Mouse (Mus musculus): ENCODE results near the gene Ddit4. TPM values are rescaled to one million over a fixed set of nuclear protein-coding genes. Genes with fewer than 3 reads are reported as not detected.

Ddit4 gene
- total RNA-seq, 1 experiment from 2014 or later = 7.9 TPM

DNA sequence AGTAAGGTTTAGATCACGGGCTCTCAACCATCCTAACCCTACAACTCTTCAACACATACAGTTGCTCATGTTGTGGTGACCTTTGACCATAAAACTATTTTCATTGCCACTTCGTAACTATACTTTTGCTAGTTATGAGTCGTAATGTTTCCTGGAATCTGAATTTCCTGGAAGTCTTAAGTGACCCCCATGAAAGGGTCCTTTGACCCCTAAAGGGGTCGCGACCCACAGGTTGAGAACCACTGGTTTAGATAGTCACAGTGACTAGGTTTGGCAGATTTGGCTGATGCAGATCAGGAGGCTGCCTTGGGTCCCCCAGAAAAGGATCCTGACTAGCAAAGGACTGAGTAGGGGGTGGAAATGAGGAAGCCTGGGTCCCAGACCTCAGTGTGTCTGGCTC is 13.0 kb downstream of the Ddit4 start:
- no peak for ATAC-seq (replicated peaks in 1 of 2; ENCODE audit: insufficient read depth in 1 of 2, low FRiP score in 2 of 2, low TSS enrichment in 1 of 2, low read depth in 1 of 2, poor library complexity in 2 of 2, severe bottlenecking in 2 of 2)

DNA sequence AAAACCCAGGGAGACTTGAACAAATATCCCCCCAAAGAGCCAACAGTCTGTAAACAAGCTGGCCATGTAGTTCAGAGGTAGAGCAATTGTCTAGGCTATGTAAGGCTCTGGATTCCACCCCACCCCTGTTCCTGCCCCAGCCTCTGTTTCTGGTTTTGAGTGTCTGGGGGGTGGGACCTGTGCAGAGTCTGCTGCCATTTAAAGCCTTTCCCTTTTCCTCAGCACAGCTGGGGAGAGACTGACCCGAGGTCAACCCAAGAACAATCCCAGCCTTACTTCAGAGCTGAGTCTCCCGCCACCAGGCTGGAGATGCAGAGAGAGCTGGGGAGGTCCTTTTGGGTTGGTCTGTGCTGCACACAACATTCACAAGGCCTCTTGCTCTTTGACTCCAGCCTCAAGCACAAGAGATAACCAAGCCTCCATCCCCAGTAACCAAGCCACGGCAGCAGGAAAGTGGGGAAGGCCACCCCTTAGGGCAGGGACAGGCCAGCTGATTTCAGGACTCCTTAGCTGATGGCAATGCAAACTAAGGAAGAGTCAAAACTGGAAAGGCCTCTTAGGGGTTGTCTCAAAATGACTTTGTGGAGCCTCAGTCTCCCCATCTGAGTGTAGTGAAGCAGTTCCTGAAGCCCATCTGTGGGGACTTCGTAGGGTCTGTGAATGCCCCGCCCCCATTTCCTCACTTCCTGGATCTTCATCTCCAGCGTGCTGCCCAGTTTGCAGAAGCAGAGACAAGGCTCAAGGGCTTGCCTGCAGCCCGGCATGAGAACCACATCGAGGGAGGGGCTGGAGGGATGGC is 15.4 kb downstream of the Ddit4 start:
- ATAC-seq (replicated peaks in 1 of 2; ENCODE audit: insufficient read depth in 1 of 2, low FRiP score in 2 of 2, low TSS enrichment in 1 of 2, low read depth in 1 of 2, poor library complexity in 2 of 2, severe bottlenecking in 2 of 2) = no peak

DNA sequence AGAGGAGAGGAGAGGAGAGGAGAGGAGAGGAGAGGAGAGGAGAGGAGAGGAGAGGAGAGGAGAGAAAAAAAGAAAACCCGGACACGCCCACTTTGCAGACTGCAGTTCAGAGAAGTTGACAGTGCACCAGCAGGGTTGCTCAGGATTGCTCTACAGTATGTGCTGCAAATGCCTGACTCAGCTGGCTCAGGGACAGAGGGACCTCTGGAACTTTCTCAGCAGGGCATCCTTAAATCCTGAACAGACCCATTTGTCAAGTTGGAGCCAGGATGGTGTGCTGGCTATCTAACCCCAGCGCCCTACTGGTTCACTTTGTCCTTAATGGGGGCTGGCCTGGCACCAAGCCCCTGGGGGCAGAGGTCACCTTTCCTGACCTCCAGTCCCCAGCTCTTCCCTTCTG is 17.6 kb downstream of the Ddit4 start:
- ATAC-seq (replicated peaks in 1 of 2; ENCODE audit: insufficient read depth in 1 of 2, low FRiP score in 2 of 2, low TSS enrichment in 1 of 2, low read depth in 1 of 2, poor library complexity in 2 of 2, severe bottlenecking in 2 of 2) = no peak

DNA sequence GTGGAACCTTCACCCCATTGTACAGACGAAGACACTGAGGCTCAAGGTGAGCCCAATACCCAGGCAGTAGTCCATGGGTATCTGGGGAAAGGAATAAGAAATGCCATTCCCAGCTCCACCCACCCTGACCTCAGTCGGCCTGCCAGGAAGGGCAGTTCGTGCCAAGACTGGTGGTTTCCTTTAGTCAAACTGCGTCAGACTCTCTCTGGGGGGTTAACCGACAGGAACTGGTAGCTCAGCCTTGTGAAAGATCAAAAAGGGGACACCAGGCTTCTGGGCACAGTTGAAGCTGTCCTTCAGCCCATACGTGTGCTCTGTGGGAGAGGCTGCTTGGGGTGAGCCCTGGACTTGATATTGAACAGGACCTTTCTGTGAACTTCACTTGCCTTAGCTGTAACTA is 19.1 kb downstream of the Ddit4 start:
- ATAC-seq (replicated peaks in 1 of 2; ENCODE audit: insufficient read depth in 1 of 2, low FRiP score in 2 of 2, low TSS enrichment in 1 of 2, low read depth in 1 of 2, poor library complexity in 2 of 2, severe bottlenecking in 2 of 2) = peak; percentile 95

DNA sequence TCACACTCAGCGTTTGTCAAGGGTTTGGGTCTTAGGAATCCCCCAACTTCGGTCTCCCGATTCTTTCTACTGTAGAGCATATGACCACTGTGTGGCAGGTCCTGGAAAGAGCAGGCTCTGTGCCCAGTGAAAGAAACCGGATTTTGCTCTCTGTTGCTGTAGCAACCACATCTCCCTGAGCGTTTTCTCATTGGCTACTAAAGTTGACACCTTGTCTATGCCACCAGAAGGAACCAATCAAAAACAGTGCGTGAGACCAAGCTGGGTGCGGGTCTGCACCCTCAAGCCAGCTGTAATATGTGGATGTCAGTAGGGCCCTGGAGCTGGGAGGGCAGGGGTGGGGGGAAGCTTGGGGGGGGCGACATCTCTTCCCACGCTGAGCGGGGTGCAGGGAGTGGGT is 20.6 kb downstream of the Ddit4 start:
- no peak for ATAC-seq (replicated peaks in 1 of 2; ENCODE audit: insufficient read depth in 1 of 2, low FRiP score in 2 of 2, low TSS enrichment in 1 of 2, low read depth in 1 of 2, poor library complexity in 2 of 2, severe bottlenecking in 2 of 2)

DNA sequence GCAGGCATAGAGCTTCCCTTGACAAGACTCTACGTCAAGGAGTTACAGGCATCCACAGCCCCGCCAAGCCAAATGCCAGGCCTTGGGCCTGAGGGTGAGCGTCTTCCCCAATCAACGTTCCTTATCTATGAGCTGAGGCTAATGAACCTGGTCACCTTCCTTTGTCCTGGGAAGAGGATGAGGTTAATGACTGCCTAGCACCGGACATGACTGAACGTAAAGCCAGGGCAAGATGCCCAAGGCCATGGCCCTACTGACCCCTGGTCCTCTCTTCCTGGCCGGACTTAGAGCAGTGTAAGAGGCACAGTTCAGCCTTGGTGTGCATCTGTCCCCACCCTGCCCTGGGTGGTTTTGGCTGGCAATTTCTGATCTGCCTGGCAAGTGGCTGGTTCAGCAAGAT is 22.4 kb downstream of the Ddit4 start:
- no peak for ATAC-seq (replicated peaks in 1 of 2; ENCODE audit: insufficient read depth in 1 of 2, low FRiP score in 2 of 2, low TSS enrichment in 1 of 2, low read depth in 1 of 2, poor library complexity in 2 of 2, severe bottlenecking in 2 of 2)

DNA sequence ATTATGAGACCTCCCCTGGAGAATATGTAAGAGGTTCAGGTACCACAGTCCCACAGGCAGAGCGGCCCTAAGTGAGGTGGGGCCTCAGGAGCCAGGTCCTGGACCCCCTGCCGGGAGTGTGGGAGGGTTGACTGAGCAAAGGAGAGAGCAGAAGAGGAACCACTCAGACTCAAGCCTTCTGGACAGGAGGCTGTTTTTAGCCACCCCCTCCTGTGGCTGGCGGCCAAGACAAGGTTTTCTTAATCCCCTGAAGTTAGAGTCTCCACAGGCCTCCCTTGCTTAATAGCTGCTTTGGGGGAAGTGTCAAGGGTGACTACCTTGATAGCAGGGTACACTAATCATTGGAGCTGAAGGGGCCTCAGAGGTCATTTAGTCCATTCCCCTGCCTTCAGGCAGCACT is 27.3 kb downstream of the Ddit4 start:
- peak; percentile 51 to 65 for ATAC-seq (replicated peaks in 1 of 2; ENCODE audit: insufficient read depth in 1 of 2, low FRiP score in 2 of 2, low TSS enrichment in 1 of 2, low read depth in 1 of 2, poor library complexity in 2 of 2, severe bottlenecking in 2 of 2)

DNA sequence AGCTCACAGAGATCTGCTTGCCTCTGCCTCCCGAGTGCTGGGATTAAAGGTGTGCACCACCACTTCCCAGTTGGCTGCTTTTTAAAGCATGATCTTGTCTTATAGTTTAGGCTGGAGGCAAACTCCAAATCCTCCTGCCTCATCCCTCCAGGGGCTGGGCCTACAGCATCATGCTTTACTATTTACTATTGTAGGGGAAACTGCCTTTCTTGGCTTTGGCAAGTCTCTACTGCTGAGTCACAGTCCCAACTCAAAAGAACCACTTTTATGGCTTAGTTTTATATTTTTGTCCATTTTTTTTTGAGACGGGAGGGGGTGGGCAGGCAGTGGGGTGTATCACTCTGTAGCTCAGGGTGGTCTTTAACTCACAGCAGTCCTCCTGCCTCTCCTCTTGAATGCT is 28.1 kb downstream of the Ddit4 start:
- ATAC-seq (replicated peaks in 1 of 2; ENCODE audit: insufficient read depth in 1 of 2, low FRiP score in 2 of 2, low TSS enrichment in 1 of 2, low read depth in 1 of 2, poor library complexity in 2 of 2, severe bottlenecking in 2 of 2) = no peak

DNA sequence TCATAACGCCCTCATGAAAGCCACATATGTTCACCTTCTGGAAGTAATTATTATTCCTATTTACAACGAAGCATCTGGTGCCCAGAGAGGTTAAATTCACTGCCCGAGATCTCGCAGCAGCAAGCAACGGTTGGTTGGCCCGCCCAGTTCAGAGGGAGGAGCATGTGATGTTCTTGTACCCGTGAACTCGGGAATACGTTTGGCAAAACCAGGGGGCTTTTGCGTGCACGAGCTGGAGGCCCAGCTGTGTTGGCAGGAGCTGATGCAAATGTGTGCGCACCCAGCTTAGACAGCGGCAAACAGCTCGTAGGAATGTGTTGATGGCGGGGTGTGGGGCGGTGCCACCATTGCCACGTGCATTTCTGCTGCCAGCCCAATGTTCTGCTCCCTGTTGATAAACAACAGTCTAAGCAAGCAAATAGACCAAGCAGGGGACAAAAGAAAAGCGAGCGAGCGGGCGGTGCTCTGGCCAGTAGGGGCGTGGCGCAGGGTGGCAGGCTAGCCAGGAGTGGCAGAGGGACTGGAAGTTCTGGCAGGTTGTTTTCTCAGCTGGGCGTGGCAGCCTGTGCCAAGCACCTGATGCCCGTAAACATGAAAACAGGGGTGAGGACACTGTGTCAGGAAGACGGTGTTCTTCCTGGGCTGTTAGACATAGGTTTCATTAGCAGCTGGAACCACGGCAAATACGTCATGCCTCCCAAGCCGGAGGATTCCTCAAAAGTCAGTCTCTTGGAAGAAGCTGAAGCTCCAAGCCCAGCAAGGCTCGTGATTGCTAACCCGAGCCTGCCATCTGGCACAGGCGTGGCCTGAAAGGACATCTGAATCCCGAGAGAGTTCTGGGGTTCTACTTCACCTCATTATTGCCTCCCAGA is 30.6 kb downstream of the Ddit4 start:
- peak; percentile 55 to 72 for ATAC-seq (replicated peaks in 1 of 2; ENCODE audit: insufficient read depth in 1 of 2, low FRiP score in 2 of 2, low TSS enrichment in 1 of 2, low read depth in 1 of 2, poor library complexity in 2 of 2, severe bottlenecking in 2 of 2)

DNA sequence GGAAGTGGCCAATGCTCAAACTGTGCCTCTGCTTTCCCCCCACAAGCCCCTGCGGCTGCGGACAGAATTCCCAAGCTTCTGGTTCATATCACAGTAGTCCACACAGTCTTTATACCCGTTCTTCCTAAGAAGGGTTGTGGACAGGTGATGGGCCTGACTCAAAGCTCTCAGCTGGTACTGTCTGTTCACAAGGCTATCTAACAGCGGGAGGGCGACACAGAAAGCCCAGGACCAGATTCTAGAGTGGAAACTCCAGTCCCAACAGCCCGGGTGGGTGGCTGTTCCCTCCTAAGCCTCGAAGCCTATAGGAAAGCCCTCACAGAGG is 31.2 kb downstream of the Ddit4 start:
- ATAC-seq (replicated peaks in 1 of 2; ENCODE audit: insufficient read depth in 1 of 2, low FRiP score in 2 of 2, low TSS enrichment in 1 of 2, low read depth in 1 of 2, poor library complexity in 2 of 2, severe bottlenecking in 2 of 2) = no peak

DNA sequence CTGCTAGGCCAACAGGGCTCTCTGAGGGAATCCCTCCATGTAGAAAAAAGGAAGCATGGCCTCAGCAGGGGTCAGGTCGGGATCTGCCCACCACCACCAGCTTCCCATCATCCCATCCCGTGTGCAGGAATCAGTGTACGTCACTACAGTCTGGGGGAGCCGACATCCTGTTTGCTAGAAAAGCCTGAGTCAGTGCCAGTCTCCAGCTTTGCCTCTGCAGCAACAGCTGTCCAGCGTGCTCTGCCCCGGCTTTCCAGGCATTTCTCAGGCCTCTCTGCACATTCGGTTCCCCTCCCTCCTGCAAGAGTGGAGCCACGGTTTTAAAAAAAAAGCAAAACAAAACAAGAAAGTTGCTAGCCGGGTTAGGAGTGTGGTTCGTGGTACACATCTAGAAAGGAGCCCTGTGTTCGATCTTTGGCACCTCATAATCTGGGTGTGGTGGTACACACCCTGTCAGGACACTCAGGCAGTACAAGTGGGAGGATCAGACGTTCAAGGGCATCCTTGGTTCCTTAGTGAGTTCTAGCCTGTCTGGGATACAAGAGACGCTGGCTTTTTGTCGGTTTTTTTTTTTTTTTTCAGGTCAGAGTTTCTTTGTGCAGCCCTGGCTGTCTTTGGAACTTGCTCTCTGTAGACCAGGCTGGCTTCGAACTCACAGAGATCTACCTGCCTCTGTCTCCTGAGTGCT is 32.0 kb downstream of the Ddit4 start:
- no peak for ATAC-seq (replicated peaks in 1 of 2; ENCODE audit: insufficient read depth in 1 of 2, low FRiP score in 2 of 2, low TSS enrichment in 1 of 2, low read depth in 1 of 2, poor library complexity in 2 of 2, severe bottlenecking in 2 of 2)

DNA sequence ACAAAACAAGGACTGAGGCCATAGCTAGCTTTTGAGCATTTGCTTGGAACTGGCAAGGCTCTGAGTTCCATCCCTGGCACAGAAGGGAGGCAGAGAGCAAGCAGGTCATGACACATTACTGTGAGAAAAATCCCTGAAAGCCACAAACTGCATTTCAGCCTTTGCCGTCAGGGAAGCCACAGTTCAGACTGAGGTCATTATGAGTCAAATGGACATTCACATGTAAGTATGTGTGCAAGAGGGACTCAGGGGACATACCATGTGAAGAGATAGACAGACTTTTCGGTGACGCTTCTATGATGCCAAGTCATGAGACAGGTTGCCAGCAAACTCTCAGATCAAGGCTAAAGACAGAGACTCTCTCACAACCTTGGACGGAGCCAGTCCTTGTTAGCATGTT is 33.5 kb downstream of the Ddit4 start:
- ATAC-seq (replicated peaks in 1 of 2; ENCODE audit: insufficient read depth in 1 of 2, low FRiP score in 2 of 2, low TSS enrichment in 1 of 2, low read depth in 1 of 2, poor library complexity in 2 of 2, severe bottlenecking in 2 of 2) = no peak

DNA sequence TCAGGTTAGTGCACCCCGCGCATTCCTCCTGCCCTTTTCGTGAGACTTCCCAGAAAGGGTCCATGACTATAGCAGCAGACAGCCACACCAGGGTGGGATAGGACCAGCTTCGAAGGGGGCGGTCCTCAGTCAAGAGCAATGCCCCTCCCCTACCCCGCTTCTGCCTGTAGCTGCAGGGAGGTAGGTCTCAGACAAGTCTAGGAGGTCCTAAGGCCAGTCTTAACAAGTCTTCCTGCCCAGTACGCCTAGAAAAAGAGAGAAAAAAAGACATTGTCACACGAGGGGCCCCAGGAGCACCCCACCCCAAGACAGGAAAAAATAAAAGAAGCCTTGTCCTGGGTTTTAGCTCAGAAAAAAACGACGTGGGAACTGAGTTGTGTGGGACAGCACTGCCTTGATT is 35.0 kb downstream of the Ddit4 start:
- peak; percentile 86 to 91 for ATAC-seq (replicated peaks in 1 of 2; ENCODE audit: insufficient read depth in 1 of 2, low FRiP score in 2 of 2, low TSS enrichment in 1 of 2, low read depth in 1 of 2, poor library complexity in 2 of 2, severe bottlenecking in 2 of 2)

DNA sequence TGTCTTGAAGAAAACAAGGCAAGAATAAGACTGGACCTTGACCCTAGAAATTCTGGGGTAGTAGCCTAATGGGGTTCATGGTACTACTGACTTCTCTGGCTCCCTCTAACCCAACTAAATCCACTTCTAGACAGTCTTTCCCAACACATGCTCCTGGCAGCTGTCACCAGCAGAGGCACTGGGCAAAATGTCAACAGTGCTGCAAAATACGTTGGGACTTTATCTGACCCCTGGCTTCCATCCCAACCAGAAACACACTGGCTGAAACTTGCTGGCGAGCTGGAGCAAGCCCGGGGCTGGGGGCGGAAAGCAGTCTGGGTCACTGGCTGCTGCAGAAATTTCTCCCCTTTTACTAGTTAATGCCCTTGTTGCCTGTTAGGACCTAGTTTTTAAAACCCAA is 35.5 kb downstream of the Ddit4 start:
- no peak for ATAC-seq (replicated peaks in 1 of 2; ENCODE audit: insufficient read depth in 1 of 2, low FRiP score in 2 of 2, low TSS enrichment in 1 of 2, low read depth in 1 of 2, poor library complexity in 2 of 2, severe bottlenecking in 2 of 2)

DNA sequence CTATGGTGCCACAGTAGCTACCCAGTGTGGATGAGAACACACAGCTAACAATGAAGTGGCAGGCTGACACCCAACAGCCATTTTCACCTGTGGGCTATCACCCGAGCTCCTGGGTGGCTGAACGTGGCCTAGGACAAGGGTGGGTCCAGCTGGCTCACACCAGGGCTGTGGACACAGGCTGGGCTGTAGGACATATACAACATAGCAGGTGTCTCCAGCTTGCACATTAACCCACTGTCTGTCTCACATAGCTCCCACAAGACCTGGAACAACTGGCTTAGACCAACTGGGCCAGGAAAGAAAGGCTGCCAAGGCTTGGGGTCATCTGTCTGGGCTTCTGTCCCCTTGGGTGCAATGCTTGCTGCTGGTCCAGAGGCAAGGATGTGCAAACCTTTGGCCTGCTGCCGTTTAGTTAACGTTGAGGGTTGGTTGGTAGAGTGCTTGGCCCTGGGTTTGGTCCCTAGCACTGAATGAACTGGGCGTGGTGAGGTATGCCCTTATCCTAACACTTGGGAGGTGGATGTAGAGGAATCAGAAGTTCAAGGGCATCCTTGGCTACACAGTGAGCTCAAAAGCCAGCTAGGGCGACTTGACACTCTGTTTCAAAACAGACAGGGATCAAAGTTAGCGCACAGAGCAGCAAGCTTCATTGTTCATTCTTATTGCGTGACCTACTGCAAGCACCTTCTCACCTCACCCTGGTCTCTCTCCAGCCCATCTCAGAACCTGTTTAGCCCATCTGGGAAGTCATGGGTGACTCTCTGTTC is 36.3 kb downstream of the Ddit4 start:
- no peak for ATAC-seq (replicated peaks in 1 of 2; ENCODE audit: insufficient read depth in 1 of 2, low FRiP score in 2 of 2, low TSS enrichment in 1 of 2, low read depth in 1 of 2, poor library complexity in 2 of 2, severe bottlenecking in 2 of 2)

DNA sequence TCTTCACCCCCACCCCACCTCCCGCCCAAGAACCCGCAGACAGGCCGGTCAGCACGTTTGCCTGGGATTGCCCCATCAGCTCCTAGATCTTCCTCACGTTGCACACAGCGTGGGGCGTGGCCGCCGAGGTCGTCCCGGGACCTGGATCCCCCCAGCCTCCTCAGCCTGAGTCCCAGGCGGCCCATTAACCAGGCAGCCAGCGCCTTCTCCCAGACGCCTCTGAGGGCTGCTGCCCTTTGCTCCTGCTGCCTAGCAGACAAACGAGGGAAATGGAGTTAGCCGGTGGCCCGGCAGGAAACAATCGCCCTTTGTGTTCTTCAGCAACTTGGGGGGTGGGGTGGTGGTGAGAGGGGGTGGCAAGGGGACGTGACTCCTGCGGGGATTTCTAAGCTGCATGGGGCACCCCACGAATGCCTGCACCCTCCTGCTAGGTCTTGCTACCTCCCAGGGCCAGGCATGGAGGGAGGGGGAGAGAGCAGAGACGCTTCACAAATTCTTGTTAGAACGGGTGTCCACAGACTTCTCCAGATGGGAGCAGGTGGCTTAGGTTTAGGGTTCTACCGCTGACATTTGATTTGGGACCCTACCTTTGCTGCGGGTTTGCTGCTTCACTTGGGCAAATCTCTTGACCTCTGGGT is 40.0 kb downstream of the Ddit4 start:
- ATAC-seq (replicated peaks in 1 of 2; ENCODE audit: insufficient read depth in 1 of 2, low FRiP score in 2 of 2, low TSS enrichment in 1 of 2, low read depth in 1 of 2, poor library complexity in 2 of 2, severe bottlenecking in 2 of 2) = no peak

DNA sequence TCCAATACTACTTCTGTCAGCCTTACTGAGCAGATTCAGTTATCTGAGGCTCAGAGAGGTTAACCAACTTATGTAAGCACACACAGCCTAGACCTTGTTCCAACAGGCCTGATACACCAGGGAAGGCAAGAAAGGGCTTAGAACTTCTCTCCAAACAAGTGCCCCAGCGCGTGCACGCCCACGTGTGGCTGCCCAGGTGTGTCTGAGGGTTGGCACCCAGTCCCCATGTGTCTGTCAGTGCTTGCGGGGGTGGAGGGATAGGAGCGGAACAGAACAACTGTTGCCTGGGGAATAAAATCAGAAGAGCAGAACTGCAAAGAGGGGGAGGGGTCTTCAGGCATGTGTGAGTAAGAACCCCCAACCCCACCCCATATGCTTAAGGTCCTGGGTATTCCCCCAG is 40.5 kb downstream of the Ddit4 start:
- ATAC-seq (replicated peaks in 1 of 2; ENCODE audit: insufficient read depth in 1 of 2, low FRiP score in 2 of 2, low TSS enrichment in 1 of 2, low read depth in 1 of 2, poor library complexity in 2 of 2, severe bottlenecking in 2 of 2) = no peak
